Mouse (Mus musculus) natural killer cell, adult 2 months (primary cell): ENCODE results near the gene Rtraf.

Source experiments
- DNase-seq, 2 experiments: peaks; one replicate each; pipeline ENCODE4 v3.0.0; 2022; ENCODE audit warnings: low spot score in 2 of 2

Gene Rtraf

DNA sequence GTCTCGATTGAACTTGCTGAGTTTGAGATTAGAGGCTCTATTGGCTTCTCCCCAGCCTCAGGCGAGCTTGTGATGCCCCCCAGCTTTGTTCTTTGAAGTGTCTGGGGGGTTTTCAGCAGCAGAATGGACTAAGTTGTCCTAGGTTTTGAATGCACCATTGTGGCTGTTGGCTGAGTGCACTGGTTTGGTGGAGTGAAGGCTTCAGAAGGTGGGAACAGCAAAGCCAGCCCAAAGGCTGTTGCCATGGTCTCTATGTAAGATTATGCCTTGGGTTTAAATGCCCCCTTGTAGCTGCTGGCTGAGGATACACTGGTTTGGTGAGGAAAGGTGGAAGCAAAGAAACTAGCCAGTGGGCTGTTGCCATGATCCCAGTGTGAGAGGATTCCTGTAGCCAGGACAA, 23.1 kb downstream of the Rtraf start:
- DNase-seq = no peak

GRCm38 (mm10) chr14:19796541-19797304, 26.9 kb downstream of the Rtraf start:
- no peak for DNase-seq

GRCm38 (mm10) chr14:19794881-19795280, 28.7 kb downstream of the Rtraf start:
- DNase-seq = no peak

- no peak for DNase-seq
Measured at GRCm38 (mm10) chr14:19788443-19788842, 35.2 kb downstream of the Rtraf start.

DNA sequence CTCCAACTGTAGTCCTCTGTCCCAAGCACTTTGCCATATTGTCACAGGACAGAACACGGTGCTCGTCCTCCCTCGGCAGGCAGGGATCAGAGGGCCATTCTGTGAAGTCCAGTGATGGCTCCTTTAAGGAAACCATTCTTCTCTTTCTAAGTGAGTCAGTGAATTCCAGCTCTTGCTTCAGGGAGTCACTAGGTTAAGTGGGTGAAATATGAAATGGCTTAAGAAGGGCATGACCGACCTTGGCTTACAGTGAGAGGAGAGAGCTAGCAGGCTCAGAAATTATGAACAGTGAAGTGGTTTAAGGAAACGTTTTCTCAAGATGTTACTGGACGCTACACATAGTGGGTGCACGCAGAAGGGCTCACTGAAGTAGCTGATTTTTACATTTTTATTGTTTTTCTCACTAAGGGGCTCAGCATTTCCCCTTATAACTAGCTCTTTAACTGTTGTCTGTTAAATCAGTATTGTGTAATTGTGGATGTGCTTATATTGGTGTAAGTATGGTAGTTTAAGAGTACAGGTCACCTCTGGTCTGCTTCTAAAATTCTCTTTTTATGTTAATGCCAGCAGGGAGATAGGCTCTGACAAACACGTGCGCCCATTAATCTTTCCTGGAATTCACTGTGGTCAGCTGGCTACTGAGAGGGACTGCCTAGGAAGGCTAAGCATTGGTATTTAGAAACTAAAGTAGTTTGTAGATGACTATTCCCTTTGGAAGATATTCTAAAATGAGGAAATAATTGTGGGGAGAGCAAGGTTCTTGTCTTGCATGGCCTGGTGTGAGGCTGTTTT, 37.6 kb downstream of the Rtraf start:
- no peak for DNase-seq

- no peak for DNase-seq
Measured at GRCm38 (mm10) chr14:19777945-19778344, 45.7 kb downstream of the Rtraf start.

DNA sequence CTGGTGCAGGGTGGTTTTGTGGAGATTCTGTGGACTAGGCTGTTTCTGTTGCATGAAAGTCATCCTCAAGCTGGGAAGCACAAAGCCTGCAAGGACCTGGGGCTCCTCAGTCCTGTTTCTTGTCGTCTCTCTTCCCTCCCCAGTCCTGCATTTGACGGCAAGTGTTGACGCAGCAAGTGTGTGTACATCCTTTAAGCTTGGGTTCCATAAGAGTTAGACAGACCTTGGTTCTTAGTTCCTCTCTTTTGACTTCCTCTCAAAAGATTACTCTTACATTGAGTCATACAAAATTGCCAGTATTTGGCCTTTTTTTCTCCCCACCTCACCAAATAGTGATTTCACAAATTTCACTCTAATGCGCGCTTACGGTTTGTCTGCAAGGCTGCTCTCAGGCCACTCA, 46.3 kb downstream of the Rtraf start:
- no peak for DNase-seq

- DNase-seq = peak in 1 of 2 experiments; percentile 24
Measured at GRCm38 (mm10) chr14:19776890-19777289, 46.7 kb downstream of the Rtraf start.

DNA sequence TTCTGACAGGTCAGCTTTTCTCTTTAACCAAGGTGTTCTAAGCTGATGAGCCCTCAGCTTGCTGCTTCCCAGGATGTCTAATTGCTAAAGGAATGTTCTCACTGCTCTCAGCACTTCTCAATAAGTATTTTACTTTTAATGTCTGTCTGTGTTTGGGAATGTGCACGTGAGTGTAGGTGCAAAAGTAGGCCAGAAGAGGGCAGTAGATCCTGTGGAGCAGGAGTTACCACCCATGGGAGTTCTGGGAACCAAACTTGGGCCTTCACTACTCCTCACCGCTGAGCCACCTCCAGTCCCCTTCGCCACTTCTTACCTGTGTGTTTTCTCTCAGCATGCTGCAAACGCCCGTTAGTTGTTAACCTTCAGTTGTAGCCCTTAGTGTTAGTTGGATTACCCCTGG, 47.4 kb downstream of the Rtraf start:
- no peak for DNase-seq

GRCm38 (mm10) chr14:19775491-19775890, 48.1 kb downstream of the Rtraf start:
- DNase-seq = no peak

- no peak for DNase-seq
Measured at GRCm38 (mm10) chr14:19774036-19774628, 49.5 kb downstream of the Rtraf start.

DNA sequence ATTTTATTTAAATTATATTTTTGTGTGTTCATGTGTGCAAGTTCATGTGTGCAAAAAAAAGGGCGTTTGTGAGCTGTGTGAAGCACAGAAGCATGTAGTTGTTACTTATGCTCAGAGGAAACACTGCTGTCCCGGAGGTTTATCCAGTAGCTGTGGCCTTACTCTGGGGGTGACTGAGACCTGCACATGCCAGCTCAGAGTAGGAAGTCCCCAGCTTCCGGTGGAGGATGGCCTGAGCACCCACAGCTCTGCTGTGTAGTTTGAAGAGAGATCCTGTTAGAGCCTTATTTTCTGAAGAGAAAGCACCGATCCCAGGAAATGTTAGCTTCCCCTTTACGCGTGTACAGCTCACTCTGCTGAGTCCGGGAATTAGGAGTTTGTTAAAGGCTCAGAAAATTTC, 52.5 kb downstream of the Rtraf start:
- peak in 1 of 2 experiments; percentile 9 for DNase-seq

- DNase-seq = no peak
Measured at GRCm38 (mm10) chr14:19769441-19770200, 54.0 kb downstream of the Rtraf start.

- no peak for DNase-seq
Measured at GRCm38 (mm10) chr14:19768648-19769047, 55.0 kb downstream of the Rtraf start.

- no peak for DNase-seq
Measured at GRCm38 (mm10) chr14:19766380-19766649, 57.3 kb downstream of the Rtraf start.

DNA sequence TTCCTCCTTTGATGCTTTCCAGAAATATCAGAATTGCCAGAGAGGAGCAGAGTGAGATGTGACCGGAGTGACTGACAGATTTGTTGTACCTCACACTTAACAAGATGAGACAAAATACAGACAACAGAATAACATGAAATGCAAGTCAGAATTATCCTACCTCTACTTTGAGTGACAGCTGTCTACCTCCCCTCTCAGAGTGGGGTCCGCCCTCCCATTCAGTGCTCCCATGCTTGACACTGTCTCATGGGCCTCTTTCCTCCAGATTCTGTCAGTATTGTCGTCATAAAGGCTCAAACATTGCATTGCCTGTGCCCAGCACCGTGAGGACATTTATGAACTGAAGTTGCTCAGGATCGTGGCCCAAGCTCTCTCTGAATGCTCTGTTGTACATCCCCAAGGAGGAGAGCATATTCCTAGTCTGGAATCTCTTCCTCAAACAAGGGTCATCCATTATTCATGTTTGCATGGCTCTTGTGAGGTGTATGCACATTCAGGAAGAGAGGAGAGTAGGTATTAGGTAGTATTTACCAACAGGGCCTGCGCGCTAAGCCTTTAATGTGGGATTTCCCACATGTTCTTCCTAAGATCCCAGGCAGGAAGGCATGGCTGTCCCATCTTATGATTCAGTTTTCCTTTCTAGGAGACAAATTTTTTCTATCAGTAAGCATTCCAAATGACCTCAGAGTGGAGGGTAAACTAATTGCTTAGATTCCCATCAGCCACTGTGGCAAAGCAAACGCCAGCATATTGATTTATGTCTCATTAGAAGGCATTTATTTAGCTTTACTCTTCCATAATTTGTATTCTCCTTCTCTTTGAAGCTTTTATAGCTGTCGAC, 57.9 kb downstream of the Rtraf start:
- no peak for DNase-seq

GRCm38 (mm10) chr14:19764331-19764730, 59.3 kb downstream of the Rtraf start:
- DNase-seq = no peak

- DNase-seq = no peak
Measured at GRCm38 (mm10) chr14:19763527-19763926, 60.1 kb downstream of the Rtraf start.

DNA sequence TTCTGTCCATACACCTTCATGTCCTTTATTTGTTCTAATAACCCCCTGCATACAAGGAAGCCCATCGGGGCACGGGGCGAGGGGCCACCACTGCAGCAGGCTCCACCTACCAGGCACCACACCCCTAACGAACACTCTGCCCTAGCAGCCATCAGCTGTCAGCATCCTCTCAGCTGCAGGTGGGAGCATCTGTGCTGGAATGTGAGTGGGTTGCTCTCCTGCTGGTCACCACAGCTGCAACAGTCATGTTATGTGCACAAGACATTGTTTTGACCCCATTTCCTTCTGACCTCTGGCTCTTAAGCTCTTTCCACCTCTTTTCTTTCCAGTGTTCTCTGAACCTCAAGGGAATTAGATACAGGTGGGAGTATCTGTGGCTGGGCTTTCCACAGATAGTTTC, 61.6 kb downstream of the Rtraf start:
- no peak for DNase-seq
